Mouse (Mus musculus) liver (tissue): ENCODE measurements at regions not wholly inside any gene's neighbourhood (a gene's known extent, or its start where the extent isn't known, plus 50 kb on each side); places are given as distances from the start of the nearest gene placed in this dataset.
"Not testable (repeated sequence)": the region's sequence is repeated elsewhere in the genome, so short reads cannot be mapped to it uniquely, and the experiment has no call there.

Source experiments
- DNase-seq: peaks from one replicate; pipeline ENCODE4 v3.0.0-alpha.2; 2020; ENCODE audit warnings: mixed read lengths

GRCm38 (mm10) chr4:143055371-143055770, 157.4 kb downstream of the Prdm2 start:
- DNase-seq = no peak

GRCm38 (mm10) chr4:143053029-143053428, 159.8 kb downstream of the Prdm2 start:
- DNase-seq = no peak

GRCm38 (mm10) chr4:143051205-143051604, 161.6 kb downstream of the Prdm2 start:
- no peak for DNase-seq

- DNase-seq = no peak
Measured at GRCm38 (mm10) chr4:143045245-143045644, 167.6 kb downstream of the Prdm2 start.

GRCm38 (mm10) chr4:143042806-143043205, 170.0 kb downstream of the Prdm2 start:
- DNase-seq = no peak

- DNase-seq = no peak
Measured at GRCm38 (mm10) chr4:143038626-143039025, 174.2 kb downstream of the Prdm2 start.

- DNase-seq = no peak
Measured at GRCm38 (mm10) chr4:143036704-143037103, 176.1 kb downstream of the Prdm2 start.

GRCm38 (mm10) chr4:143035089-143035488, 177.7 kb downstream of the Prdm2 start:
- DNase-seq = not testable (repeated sequence)

GRCm38 (mm10) chr4:143034324-143034723, 178.5 kb downstream of the Prdm2 start:
- DNase-seq = not testable (repeated sequence)

GRCm38 (mm10) chr4:143029813-143030212, 183.0 kb downstream of the Prdm2 start:
- DNase-seq = not testable (repeated sequence)

GRCm38 (mm10) chr4:143027292-143027691, 185.5 kb downstream of the Prdm2 start:
- peak; percentile 40 for DNase-seq

GRCm38 (mm10) chr4:143021242-143021881, 191.4 kb downstream of the Prdm2 start:
- DNase-seq = peak; percentile 41

GRCm38 (mm10) chr4:143020658-143021057, 192.1 kb downstream of the Prdm2 start:
- no peak for DNase-seq

- DNase-seq = no peak
Measured at GRCm38 (mm10) chr4:143012900-143013299, 199.9 kb downstream of the Prdm2 start.

- DNase-seq = no peak
Measured at GRCm38 (mm10) chr4:143001961-143002360, 210.8 kb downstream of the Prdm2 start.

GRCm38 (mm10) chr4:143001486-143001885, 211.3 kb downstream of the Prdm2 start:
- no peak for DNase-seq

- DNase-seq = no peak
Measured at GRCm38 (mm10) chr4:142996406-142996805, 216.4 kb downstream of the Prdm2 start.

- no peak for DNase-seq
Measured at GRCm38 (mm10) chr4:142991401-142991800, 221.4 kb downstream of the Prdm2 start.

- no peak for DNase-seq
Measured at GRCm38 (mm10) chr4:142989175-142989574, 223.6 kb downstream of the Prdm2 start.

GRCm38 (mm10) chr4:142983295-142983624, 229.5 kb downstream of the Prdm2 start:
- DNase-seq = no peak

- no peak for DNase-seq
Measured at GRCm38 (mm10) chr4:142982585-142983294, 230.1 kb downstream of the Prdm2 start.

GRCm38 (mm10) chr4:142975620-142976019, 237.2 kb downstream of the Prdm2 start:
- DNase-seq = no peak

GRCm38 (mm10) chr4:142970040-142970439, 242.8 kb downstream of the Prdm2 start:
- DNase-seq = no peak

GRCm38 (mm10) chr4:142967604-142968003, 245.2 kb downstream of the Prdm2 start:
- no peak for DNase-seq
